Mouse (Mus musculus): ENCODE results near the gene Prrt4.
A peak's percentile ranks its signal among the peaks of the same experiment; 100 is the strongest.

GRCm38 (mm10) chr6:29143608-29144007 is 35.8 kb downstream of the Prrt4 start:
- TF ChIP-seq CTCF (conservative IDR thresholded peaks at IDR 0.05; ENCODE audit: insufficient read depth, insufficient read length, low read depth, low read length): peak; percentile 75
- no peak for TF ChIP-seq POLR2A (IDR thresholded peaks at IDR 0.05; ENCODE audit: low read depth, low read length)
